Mouse (Mus musculus) R1 (cell line): ENCODE data around the gene Mapk3.
A peak's percentile ranks its signal among the peaks of the same experiment; 100 is the strongest.

Source experiments
- DNase-seq: peaks from one replicate; pipeline ENCODE4 v3.0.0-alpha.2; 2018; ENCODE audit warnings: low read depth, low spot score

Mapk3 gene

GRCm38 (mm10) chr7:126802134-126802889 is 42.9 kb downstream of the Mapk3 start:
- no peak for DNase-seq

DNA sequence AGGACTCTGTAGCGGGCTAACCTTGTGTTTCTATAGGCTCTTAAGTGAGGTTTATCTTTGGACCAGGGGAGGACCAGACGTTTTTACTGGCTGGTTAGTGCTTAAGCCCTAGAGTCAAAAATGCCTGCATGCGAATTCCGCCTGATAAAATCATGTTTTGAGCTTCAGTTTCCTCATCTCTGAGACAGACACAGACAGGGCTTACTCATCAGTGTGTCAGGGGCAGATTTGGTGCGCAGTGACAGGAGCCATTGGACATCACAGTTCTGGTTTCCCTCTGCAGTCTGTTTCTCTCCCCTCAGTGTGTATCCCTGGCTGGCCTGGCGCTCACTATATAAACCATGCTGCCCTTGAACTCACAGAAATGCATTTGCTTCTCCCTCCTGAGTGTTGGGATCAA is 43.8 kb downstream of the Mapk3 start:
- DNase-seq, result no peak

DNA sequence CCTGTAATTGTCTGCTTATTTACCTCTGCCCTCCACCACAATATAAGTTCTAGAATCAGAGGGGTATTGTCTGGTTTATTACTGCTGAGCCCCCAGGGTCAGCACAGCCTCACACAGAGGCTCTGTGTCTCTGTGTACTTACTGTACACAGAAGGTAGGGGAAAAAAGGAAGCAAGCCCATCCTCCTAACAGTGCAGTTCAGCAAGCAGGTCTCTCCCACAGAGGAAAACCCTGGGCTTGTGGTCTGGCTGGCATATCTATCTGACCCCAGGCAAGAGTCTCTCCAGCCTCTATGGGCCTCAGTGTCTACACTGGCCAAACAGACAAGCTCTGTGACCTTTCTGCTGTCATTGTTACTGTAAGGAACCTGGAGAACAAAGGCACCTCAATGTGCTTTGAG is 44.4 kb downstream of the Mapk3 start:
- no peak for DNase-seq

GRCm38 (mm10) chr7:126806956-126807355 is 47.6 kb downstream of the Mapk3 start:
- DNase-seq, result no peak

GRCm38 (mm10) chr7:126807405-126807804 is 48.0 kb downstream of the Mapk3 start:
- no peak for DNase-seq

DNA sequence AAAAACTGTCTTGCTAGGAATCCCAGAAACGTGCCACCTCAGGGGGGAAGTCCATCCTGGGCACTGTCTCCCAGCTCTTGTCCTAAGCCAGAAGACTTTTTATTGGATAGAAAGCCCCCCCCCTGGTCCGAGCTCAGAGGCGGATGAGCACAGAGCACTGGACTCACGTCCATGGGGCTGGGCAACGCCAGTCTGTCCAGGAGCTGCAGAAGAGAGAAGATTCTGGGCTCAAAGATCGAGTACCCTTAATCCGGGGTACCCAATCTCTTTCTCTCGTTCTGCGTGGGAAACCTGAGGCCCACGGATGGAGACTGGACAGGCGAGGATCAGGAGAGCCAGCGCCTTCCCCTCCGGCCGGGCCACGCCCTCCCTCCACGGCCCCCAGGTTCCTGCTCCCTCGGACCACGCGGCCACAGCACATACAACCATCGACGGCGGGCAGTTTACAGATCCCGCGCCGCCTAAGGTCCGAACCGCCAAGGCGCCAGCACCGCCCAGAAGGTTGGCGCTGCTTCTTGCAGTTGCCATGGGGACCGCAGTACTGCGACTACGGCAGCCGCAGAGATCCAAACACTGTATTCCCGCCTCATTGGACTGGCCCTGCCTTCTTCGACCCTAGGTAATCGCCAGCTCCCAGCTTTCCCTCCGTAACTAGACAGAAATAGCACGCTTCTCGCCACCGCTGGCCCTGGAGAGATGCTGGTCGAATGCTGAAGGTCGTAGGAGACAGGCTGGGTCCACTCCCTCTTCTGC is 49.5 kb downstream of the Mapk3 start:
- DNase-seq, result peak; percentile 94

GRCm38 (mm10) chr7:126809723-126810369 is 50.4 kb downstream of the Mapk3 start:
- DNase-seq, result no peak
